Mouse (Mus musculus) stomach, embryonic 15.5 days (tissue): ENCODE measurements around the gene Bcl2l10. TPM values are rescaled to one million over a fixed set of nuclear protein-coding genes. Genes with fewer than 3 reads are reported as not detected.
"Not testable (repeated sequence)": the region's sequence is repeated elsewhere in the genome, so short reads cannot be mapped to it uniquely, and the experiment has no call there.

Source experiments
- ATAC-seq: fragments of 200-750 bp; cut with Nextera tagmentation; 2 replicates; pipeline ENCODE4 v1.8.0; 2017; ENCODE audit warnings: low read depth, moderate number of reproducible peaks, moderate TSS enrichment; ENCODE audit not compliant: insufficient read depth, low FRiP score
- H3K27ac ChIP-seq: fragments of 300-500 bp; sonication (generic); 2 replicates; pipeline ENCODE4 v1.5.1; 2015; ENCODE audit warnings: mild to moderate bottlenecking, inconsistent platforms
- H3K27me3 ChIP-seq: fragments of 300-500 bp; sonication (generic); replicated peaks from 2 replicates; pipeline ENCODE4 v1.6.1; 2015; ENCODE audit warnings: inconsistent platforms
- H3K36me3 ChIP-seq: fragments of 300-500 bp; sonication (generic); 2 replicates; pipeline ENCODE4 v1.6.1; 2015; ENCODE audit warnings: inconsistent platforms
- H3K4me1 ChIP-seq: fragments of 300-500 bp; sonication (generic); 2 replicates; pipeline ENCODE4 v1.6.1; 2015; ENCODE audit warnings: inconsistent platforms
- H3K4me2 ChIP-seq: fragments of 300-500 bp; sonication (generic); 2 replicates; pipeline ENCODE4 v1.6.1; 2015; ENCODE audit warnings: mild to moderate bottlenecking, inconsistent platforms
- H3K4me3 ChIP-seq: fragments of 300-500 bp; sonication (generic); replicated peaks from 2 replicates; pipeline ENCODE4 v1.5.1; 2015; ENCODE audit warnings: inconsistent platforms
- H3K9ac ChIP-seq: fragments of 300-500 bp; sonication (generic); 2 replicates; pipeline ENCODE4 v1.6.1; 2015; ENCODE audit warnings: inconsistent platforms
- H3K9me3 ChIP-seq: fragments of 300-500 bp; sonication (generic); 2 replicates; pipeline ENCODE4 v1.6.1; 2016; ENCODE audit warnings: inconsistent platforms
- WGBS: fragments of 180-500 bp; shearing (Covaris S2); methylation state at CpG from one replicate; pipeline ENCODE4 v1.1.7; 2015; 5-methylcytosine and 5-hydroxymethylcytosine counted together
- polyA plus RNA-seq: library from polyadenylated mRNA; unstranded; fragments of >200 nt; fragmentation: Nextera tagmentation; extraction: Ambion mirVana; gene quantifications from 2 replicates; pipeline ENCODE4 v1.2.1, GENCODE M21; 2015

Gene Bcl2l10
- polyA plus RNA-seq, 1 experiment from 2014 or later: not detected

DNA sequence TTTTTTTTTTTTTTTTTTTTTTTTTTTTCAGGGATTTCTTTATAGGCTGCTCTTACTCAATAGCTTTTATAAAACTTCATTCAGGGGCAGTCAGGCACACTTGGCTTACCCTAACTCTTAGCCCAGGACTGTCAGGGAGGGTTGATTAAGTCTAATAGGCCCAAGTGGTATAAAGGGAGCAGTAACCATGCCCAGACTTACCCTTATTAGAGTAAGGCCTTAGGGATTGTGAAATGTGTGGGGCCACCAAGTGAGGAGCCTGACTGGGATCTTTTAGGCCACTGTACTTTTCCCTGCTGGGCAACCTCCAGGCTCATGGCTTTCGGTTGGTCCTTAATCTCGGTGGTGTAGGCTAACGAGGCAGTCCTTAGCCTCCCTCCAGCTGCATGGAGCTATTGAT lies 1.1 kb downstream of the Bcl2l10 start:
- Histone ChIP-seq H3K4me1 (no peaks in the 10 kb centered on the region), H3K36me3 (peaks cover 4% of the 10 kb centered on the region; the same call in 1 of the 2 replicates), H3K4me3 (no peak overlapping the region), H3K27ac (no peak overlapping the region), H3K27me3 (no peaks in the 10 kb centered on the region), H3K9me3 (no peaks in the 10 kb centered on the region), H3K9ac (no peak overlapping the region), H3K4me2 (no peak overlapping the region)
- ATAC-seq: no peak
- 86% methylated on average over 3 of the region's 3 CpGs for WGBS

DNA sequence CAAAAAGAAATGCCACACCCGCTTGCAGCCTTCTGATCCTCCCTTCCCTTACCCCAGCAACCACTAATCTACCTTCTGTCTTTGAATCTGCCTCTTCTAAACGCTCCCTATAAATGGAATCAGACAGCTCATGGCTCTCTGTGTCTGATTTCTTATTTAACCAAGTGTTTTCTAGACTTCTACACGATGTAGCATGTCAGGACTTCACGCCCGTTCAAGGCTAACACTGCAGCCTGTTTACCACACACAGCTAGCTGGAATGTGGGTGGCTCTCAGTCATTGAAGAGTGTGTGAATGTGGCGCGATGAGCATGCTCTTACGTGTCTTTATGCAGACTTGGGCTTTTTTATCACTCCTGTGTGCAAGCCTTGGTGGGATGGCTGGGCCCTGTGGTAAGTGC lies 5.5 kb downstream of the Bcl2l10 start:
- no peak overlapping the region for H3K4me3 ChIP-seq
- no peaks in the 10 kb centered on the region for H3K4me1 ChIP-seq
- peak overlapping the region; percentile 59; the same call in 1 of the 2 replicates for H3K27ac ChIP-seq
- ATAC-seq: peak; percentile 50
- H3K36me3 ChIP-seq: no peaks in the 10 kb centered on the region
- 68% methylated on average over 8 of the region's 8 CpGs for WGBS
- no peaks in the 10 kb centered on the region for H3K27me3 ChIP-seq
- H3K4me2 ChIP-seq: no peak overlapping the region
- H3K9me3 ChIP-seq: no peaks in the 10 kb centered on the region
- no peak overlapping the region for H3K9ac ChIP-seq

- Histone ChIP-seq H3K4me2 (no peak overlapping the region), H3K36me3 (no peaks in the 10 kb centered on the region), H3K4me1 (no peaks in the 10 kb centered on the region), H3K27ac (no peak overlapping the region), H3K9me3 (no peaks in the 10 kb centered on the region), H3K9ac (no peak overlapping the region), H3K4me3 (no peak overlapping the region), H3K27me3 (no peaks in the 10 kb centered on the region)
- ATAC-seq: no peak
- WGBS: 80% methylated on average over 4 of the region's 4 CpGs
Observed at GRCm38 (mm10) chr9:75355783-75356182, 8.2 kb downstream of the Bcl2l10 start.

- H3K4me3 ChIP-seq: no peak overlapping the region
- H3K4me2 ChIP-seq: no peak overlapping the region
- no peaks in the 10 kb centered on the region for H3K36me3 ChIP-seq
- no peaks in the 10 kb centered on the region for H3K9me3 ChIP-seq
- H3K4me1 ChIP-seq: no peaks in the 10 kb centered on the region
- no peaks in the 10 kb centered on the region for H3K27me3 ChIP-seq
- no peak overlapping the region for H3K27ac ChIP-seq
- ATAC-seq: no peak
- 74% methylated on average over 9 of the region's 9 CpGs for WGBS
- H3K9ac ChIP-seq: no peak overlapping the region
Observed at GRCm38 (mm10) chr9:75357087-75357654, 9.6 kb downstream of the Bcl2l10 start.

DNA sequence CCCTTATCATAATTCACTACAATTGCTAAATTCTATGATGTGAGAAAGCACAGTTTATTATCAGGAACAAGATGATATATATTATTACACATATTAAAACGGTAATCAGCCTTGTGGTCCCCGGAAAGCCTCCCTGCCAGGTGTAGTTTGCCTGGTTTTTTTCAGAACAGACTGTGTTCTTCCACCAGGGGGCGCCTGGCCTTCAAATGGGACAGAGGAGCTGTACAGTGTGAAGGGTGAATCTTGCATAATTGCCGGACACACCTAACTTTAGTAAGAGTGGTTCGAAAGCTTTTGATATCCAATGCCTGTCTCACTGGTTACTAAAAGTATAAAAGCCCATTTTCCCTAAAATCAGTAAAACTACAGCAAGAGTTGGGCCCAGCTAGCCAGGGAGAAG lies 14.1 kb downstream of the Bcl2l10 start:
- WGBS: 25% methylated on average over 5 of the region's 5 CpGs
- H3K4me1 ChIP-seq: no peaks in the 10 kb centered on the region
- no peaks in the 10 kb centered on the region for H3K36me3 ChIP-seq
- no peak overlapping the region for H3K27ac ChIP-seq
- no peak overlapping the region for H3K9ac ChIP-seq
- H3K4me3 ChIP-seq: no peak overlapping the region
- H3K27me3 ChIP-seq: no peaks in the 10 kb centered on the region
- H3K4me2 ChIP-seq: no peak overlapping the region
- ATAC-seq: no peak
- no peaks in the 10 kb centered on the region for H3K9me3 ChIP-seq

DNA sequence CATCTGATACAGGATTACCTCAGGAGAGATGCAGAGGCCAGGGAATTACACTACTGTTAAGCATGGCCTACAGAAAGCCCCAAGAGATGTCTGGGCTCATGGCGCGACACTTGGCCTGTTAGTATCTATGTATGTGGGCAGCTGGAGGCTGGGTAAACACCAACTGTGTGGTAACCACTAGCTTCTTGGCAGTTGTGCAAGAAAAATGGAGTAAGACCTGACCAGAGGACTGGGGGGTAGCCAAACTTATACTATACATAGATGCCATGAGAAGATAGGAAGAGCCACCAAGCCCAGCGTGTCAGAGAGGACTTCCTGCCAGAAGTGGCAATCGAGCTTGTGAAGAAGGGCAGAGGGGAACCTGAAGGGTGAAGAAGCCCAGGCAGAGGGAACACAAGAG lies 14.6 kb downstream of the Bcl2l10 start:
- Histone ChIP-seq H3K36me3 (no peaks in the 10 kb centered on the region), H3K4me1 (no peaks in the 10 kb centered on the region), H3K27ac (no peak overlapping the region), H3K9me3 (no peaks in the 10 kb centered on the region), H3K27me3 (no peaks in the 10 kb centered on the region), H3K4me3 (no peak overlapping the region), H3K9ac (no peak overlapping the region), H3K4me2 (no peak overlapping the region)
- WGBS: 82% methylated on average over 4 of the region's 4 CpGs
- no peak for ATAC-seq

DNA sequence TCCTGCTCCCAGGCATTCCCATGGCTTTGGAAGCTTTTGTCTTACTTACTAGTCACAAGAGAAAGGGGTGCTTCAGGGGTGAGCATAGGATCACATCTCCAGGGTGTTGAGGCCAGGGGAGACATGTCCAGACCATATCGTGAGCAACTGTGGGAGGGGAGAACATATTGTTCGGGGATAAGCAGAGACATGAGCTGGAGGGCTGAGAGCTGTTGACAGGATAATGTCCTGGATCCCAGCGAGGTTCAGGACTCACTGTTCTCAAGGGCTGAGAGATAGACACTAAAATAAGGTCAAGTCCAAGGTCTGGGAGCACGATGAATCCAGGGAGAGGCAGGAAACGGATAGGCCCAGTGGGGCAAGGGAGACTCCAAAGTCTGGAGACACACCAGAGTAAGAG lies 15.4 kb downstream of the Bcl2l10 start:
- 64% methylated on average over 5 of the region's 5 CpGs for WGBS
- ATAC-seq: no peak
- Histone ChIP-seq H3K4me2 (no peak overlapping the region), H3K4me1 (no peaks in the 10 kb centered on the region), H3K9ac (no peak overlapping the region), H3K27ac (no peak overlapping the region), H3K27me3 (no peaks in the 10 kb centered on the region), H3K4me3 (no peak overlapping the region), H3K36me3 (no peaks in the 10 kb centered on the region), H3K9me3 (no peaks in the 10 kb centered on the region)

DNA sequence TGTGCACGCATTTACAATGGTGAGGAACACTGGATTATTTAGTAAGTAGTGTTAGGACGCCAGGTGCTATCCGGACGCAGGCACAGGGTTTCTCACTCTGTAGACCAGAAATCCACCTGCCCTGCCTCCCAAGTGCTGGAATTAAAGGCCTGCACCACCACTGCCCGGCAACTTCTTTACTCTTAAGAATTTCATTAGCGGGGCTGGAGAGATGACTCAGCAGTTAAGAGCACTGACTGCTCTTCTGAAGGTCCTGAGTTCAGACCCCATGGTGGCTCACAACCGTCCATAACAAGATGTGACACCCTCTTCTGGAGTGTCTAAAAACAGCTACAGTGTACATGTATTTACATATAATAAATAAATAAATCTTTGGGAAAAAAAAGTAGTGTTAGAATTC lies 16.1 kb downstream of the Bcl2l10 start:
- not testable (repeated sequence) for H3K9me3 ChIP-seq, H3K4me3 ChIP-seq, H3K4me1 ChIP-seq, ATAC-seq, H3K9ac ChIP-seq, H3K36me3 ChIP-seq, H3K27ac ChIP-seq, H3K4me2 ChIP-seq, H3K27me3 ChIP-seq
- WGBS: 60% methylated on average over 7 of the region's 7 CpGs

DNA sequence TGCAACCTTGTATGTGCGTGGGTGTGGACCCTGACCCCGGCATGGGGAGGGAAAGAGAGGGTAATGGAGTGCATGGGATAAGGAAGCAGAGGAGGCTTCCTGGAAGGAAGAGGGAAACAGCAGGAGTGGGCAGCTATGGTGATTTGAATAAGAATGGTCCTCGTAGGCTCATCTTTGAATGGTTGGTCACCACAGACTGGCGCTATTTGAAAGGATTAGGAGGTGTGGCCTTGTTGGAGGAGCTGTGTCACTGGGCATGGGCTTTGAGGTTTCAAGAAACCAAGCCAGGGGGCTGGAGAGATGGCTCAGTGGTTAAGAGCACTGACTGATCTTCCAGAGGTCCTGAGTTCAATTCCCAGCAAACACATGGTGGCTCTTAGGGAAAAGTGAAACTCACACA lies 17.6 kb downstream of the Bcl2l10 start:
- ATAC-seq: no peak
- Histone ChIP-seq H3K27me3 (no peaks in the 10 kb centered on the region), H3K4me2 (no peak overlapping the region), H3K27ac (no peak overlapping the region), H3K4me1 (no peaks in the 10 kb centered on the region), H3K36me3 (no peaks in the 10 kb centered on the region), H3K4me3 (no peak overlapping the region), H3K9ac (no peak overlapping the region), H3K9me3 (no peaks in the 10 kb centered on the region)
- WGBS: 85% methylated on average over 4 of the region's 4 CpGs

- Histone ChIP-seq H3K9ac (no peak overlapping the region), H3K27me3 (no peaks in the 10 kb centered on the region), H3K4me1 (no peaks in the 10 kb centered on the region), H3K36me3 (no peaks in the 10 kb centered on the region), H3K9me3 (no peaks in the 10 kb centered on the region), H3K4me3 (no peak overlapping the region), H3K27ac (no peak overlapping the region), H3K4me2 (no peak overlapping the region)
- WGBS: 62% methylated on average over 5 of the region's 5 CpGs
- no peak for ATAC-seq
Observed at GRCm38 (mm10) chr9:75366191-75366590, 18.6 kb downstream of the Bcl2l10 start.

DNA sequence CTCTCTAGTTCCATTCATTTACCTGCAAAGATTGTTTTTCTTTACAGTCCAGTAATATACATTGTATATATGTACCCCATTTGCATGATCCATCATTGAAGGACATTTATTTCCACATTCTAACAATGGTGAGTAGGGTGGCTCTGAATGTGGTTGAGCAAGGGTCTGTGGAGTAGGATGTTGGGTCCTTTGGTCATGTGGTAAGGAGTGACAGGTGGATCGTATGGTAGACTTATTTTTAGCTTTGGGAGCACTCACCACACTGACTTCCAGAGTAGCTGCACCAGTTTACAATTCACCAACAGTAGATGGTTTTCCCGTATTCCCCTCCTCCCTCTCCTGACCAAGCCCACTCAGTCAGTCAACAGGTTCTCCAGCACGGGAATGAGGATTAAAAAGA lies 21.2 kb downstream of the Bcl2l10 start:
- ATAC-seq: no peak
- no peak overlapping the region for H3K27ac ChIP-seq
- H3K4me1 ChIP-seq: no peaks in the 10 kb centered on the region
- WGBS: 63% methylated on average over 3 of the region's 3 CpGs
- no peaks in the 10 kb centered on the region for H3K9me3 ChIP-seq
- H3K27me3 ChIP-seq: no peaks in the 10 kb centered on the region
- no peak overlapping the region for H3K4me3 ChIP-seq
- no peak overlapping the region for H3K9ac ChIP-seq
- no peak overlapping the region for H3K4me2 ChIP-seq
- no peaks in the 10 kb centered on the region for H3K36me3 ChIP-seq

GRCm38 (mm10) chr9:75375606-75376005 lies 28.0 kb downstream of the Bcl2l10 start:
- H3K27ac ChIP-seq: no peak overlapping the region
- no peaks in the 10 kb centered on the region for H3K36me3 ChIP-seq
- WGBS: 94% methylated on average over 9 of the region's 9 CpGs
- no peak overlapping the region for H3K4me2 ChIP-seq
- no peaks in the 10 kb centered on the region for H3K27me3 ChIP-seq
- no peaks in the 10 kb centered on the region for H3K9me3 ChIP-seq
- H3K9ac ChIP-seq: no peak overlapping the region
- no peaks in the 10 kb centered on the region for H3K4me1 ChIP-seq
- ATAC-seq: no peak
- H3K4me3 ChIP-seq: no peak overlapping the region

DNA sequence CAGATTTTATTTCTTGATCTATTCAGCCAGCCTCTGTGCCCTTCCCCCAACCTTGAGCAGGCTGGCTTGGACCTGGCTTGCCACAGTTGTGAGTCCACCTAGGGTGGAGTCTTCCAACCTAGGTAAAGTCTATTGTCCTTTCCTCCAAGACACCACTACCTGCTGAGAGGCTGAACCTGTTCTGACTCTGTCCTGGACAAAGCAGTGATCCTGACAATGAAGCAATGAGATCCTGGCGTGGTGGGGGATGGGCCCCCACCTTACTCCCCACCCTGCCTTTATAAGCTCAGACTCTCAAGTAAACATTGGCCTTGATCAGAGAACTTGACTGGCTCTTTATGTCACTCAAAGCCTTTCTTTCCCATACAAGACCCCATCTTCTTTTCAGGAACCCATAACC lies 28.9 kb downstream of the Bcl2l10 start:
- H3K9me3 ChIP-seq: no peaks in the 10 kb centered on the region
- 74% methylated on average over 1 of the region's 1 CpGs for WGBS
- no peak for ATAC-seq
- no peaks in the 10 kb centered on the region for H3K36me3 ChIP-seq
- H3K27ac ChIP-seq: no peak overlapping the region
- no peak overlapping the region for H3K4me3 ChIP-seq
- H3K27me3 ChIP-seq: no peaks in the 10 kb centered on the region
- H3K9ac ChIP-seq: no peak overlapping the region
- H3K4me1 ChIP-seq: no peaks in the 10 kb centered on the region
- H3K4me2 ChIP-seq: no peak overlapping the region
